Mouse (Mus musculus) liver, postnatal 0 days (tissue): ENCODE results near the gene Cmklr1.

Source experiments
- CTCF ChIP-seq: sonication (generic); IDR thresholded peaks from 2 replicates; pipeline ENCODE4 v1.5.1; 2016; ENCODE audit warnings: antibody characterized with exemption, low read depth
- EP300 ChIP-seq: IDR thresholded peaks from 2 replicates; pipeline ENCODE4 v1.6.1; 2016; ENCODE audit warnings: antibody characterized with exemption, low read depth, mild to moderate bottlenecking

DNA sequence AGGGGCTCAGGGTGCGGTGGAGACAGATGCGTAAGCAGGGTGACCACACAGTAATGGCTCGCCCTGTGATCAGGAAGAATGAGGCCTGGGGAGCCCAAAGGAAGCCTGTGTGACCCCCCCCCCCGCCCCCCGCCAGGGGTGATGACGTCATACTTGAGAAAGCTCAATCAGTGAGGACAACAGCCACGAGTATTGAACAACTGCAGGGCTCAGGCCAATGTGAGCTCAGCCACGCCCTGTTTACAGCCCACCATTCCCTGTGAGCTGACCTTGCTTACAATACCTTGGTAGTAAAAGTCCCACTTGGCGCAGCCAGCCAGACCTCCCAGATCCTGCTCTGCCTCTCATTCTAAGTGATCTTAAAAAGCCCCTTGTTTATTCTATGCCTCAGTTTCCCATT is 69.4 kb downstream of the Cmklr1 start:
- no peak for TF ChIP-seq CTCF
- no peak for TF ChIP-seq EP300
